Mouse (Mus musculus): ENCODE data around the gene Hmgcs1.

- TF ChIP-seq POLR2A (IDR thresholded peaks at IDR 0.05; ENCODE audit: insufficient read depth, low read depth, low read length) (no peak), CTCF (IDR thresholded peaks at IDR 0.05) (no peak)
Observed at GRCm38 (mm10) chr13:119649699-119650046, 40.5 kb upstream of the Hmgcs1 start.

Measured in heart, adult 2 months (tissue).